Mouse (Mus musculus) heart, adult 18-20 months (tissue): ENCODE measurements around the gene Babam2. TPM values are rescaled to one million over a fixed set of nuclear protein-coding genes. Genes with fewer than 3 reads are reported as not detected.
A peak's percentile ranks its signal among the peaks of the same experiment; 100 is the strongest.

Experiments used
- DNase-seq, 2 experiments: peaks; one replicate each; pipeline ENCODE4 v3.0.0; 2021 to 2022; ENCODE audit warnings: mixed read lengths in 1 of 2
- total RNA-seq, 2 experiments: library from RNA; stranded (reverse); gene quantifications; 2 replicates each; pipeline ENCODE4 v1.2.3; 2021

Gene Babam2
- total RNA-seq, 2 experiments from 2014 or later, result 31.5 to 37.7 TPM

GRCm38 (mm10) chr5:32077139-32077538 is 379.7 kb downstream of the Babam2 start:
- no peak for DNase-seq

GRCm38 (mm10) chr5:32078986-32079385 is 381.5 kb downstream of the Babam2 start:
- DNase-seq, result no peak

DNA sequence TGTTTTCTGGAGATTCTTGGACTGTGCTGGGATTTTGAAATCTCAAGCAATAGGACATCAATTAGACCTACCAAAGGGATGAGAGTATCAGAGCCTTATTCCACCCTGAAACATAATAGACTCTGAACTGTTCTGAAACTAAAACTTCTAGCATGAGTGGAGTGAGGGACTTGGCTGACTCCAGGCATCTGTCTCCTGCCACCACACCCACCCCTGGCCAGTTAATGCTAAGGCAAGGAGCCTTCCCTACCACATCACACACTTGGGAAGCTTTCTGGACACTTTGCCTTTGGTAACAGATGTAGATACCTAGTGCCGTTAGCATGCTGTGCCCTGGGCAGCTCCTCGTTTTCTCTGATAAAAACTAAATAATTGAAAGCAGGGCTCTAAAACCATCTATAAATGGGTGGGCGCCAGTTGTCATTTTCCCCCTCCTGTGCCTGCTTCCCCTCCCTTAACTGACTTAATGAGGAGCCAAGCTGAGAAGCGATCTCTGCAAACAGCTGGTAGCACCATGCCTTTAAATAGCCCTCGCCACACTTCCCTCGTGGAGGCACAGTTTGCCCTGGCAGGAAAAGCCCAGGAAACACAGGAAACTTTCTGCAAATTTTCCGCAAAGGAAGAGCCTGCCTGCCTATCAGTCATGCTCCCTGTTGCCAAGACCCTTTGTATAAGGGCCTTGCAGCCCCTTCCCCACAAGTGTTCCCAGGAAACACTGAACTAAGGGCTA is 383.2 kb downstream of the Babam2 start:
- DNase-seq, result no peak

- DNase-seq, result peak in 1 of 2 experiments; percentile 53
These were observed 386.9 kb downstream of the Babam2 start for GRCm38 (mm10) chr5:32084401-32084804.

- peak in 1 of 2 experiments; percentile 41 for DNase-seq
These were observed 388.1 kb downstream of the Babam2 start for GRCm38 (mm10) chr5:32085566-32085965.

GRCm38 (mm10) chr5:32085971-32086370 is 388.5 kb downstream of the Babam2 start:
- no peak for DNase-seq

DNA sequence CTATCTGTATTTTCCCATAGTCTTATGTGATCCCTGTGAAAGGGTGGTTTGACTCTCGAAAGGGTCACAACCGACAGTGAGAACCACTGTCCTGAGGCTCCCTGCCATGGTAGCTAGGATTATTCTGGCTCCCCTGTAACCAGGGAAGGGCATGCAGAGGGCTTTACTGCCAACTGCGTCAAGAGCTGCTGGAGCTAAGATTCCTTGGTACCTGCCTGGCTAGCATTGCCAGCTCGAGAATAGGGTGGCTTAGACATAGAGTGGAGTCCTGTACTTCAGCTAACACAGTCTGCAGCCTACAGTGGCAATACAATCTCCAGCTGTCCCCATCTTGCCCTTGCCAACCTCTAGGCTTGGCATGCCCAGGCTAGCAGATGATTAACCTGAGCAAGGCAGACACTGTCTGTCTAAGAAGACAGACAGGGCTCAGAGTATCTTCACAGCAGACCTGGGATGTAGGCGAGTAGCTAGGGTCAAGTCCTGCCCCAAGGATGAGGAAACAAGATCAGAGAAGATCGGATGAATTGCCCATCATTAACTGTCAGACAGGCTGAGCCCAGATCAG is 389.1 kb downstream of the Babam2 start:
- DNase-seq, result no peak

DNA sequence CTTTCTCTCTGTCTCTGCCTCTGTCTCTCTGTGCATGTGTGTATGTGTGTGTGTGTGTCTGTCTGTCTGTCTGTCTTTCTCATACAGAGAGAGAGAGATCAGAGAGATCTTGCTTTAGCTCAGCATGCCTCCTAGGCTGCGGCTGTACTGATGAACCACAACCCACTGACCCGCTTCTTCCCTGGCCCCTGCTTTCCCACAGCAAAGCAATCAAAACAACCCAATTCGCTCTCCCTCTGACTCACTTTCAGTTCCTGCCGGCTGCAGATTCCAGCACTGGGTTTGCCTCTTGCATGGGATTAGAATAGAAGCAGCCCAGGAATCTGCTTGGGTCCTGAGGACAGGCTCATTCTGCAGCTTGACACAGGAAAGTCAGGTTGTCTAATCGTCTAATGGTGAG is 392.0 kb downstream of the Babam2 start:
- peak in 1 of 2 experiments; percentile 57 for DNase-seq

- DNase-seq, result no peak
These were observed 394.8 kb downstream of the Babam2 start for GRCm38 (mm10) chr5:32092281-32092680.

DNA sequence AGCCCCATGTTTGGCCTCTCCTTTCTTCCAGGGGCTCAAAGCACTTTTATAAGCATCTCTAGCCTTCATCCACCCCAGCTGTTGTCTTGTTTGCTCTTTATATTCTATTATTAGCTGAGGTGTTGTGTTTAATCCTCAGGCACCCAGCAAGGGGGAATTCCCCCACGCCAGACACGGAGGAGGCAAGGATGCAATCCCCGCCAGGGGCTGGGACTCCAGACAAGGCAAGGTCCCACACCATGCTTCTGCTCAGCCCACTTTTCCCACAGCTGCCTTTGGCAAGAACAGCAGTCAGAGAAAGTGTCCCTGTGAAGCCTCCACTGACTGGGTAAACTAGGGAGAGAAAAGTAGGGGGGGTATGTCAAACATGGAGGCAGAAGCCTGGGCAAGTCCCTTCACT is 401.2 kb downstream of the Babam2 start:
- DNase-seq, result no peak

GRCm38 (mm10) chr5:32102484-32102883 is 405.0 kb downstream of the Babam2 start:
- DNase-seq, result peak; percentile 79 to 84

- peak; percentile 67 to 70 for DNase-seq
These were observed 405.5 kb downstream of the Babam2 start for GRCm38 (mm10) chr5:32102971-32103431.

GRCm38 (mm10) chr5:32103545-32103944 is 406.1 kb downstream of the Babam2 start:
- DNase-seq, result no peak

- DNase-seq, result peak in 1 of 2 experiments; percentile 44
These were observed 406.9 kb downstream of the Babam2 start for GRCm38 (mm10) chr5:32104119-32104990.

DNA sequence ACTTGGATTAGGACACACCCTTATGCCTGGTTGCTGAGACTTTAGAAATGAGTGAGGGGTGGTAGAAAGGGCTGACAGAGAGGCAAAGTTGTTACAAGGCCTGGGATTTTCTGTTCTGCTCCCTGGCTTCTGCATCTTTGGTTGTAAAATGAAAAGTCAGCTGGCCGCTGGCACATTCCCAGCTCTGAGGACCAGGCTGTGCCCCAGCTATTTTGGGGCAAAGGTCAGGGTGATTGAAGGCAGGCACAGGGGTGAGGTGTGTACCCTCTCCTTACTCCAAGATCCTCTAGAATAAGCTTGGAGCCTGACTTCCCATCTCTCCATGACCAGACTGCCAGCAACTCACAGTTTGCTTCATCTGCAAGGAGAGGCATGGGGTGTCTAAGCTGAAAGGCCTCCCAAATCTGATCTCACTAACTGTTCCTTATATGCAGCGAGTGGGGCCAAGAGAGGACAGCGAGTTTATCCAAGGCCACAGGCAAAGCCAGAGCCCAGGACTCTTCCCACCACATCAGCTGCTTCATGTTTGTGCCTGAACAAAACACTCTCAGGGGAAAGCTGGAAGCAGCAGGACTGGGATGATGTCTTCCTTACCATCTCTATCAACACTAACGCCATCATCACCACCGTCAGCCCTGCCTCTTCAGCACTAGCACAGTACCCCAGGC is 409.1 kb downstream of the Babam2 start:
- DNase-seq, result peak; percentile 42 to 50

GRCm38 (mm10) chr5:32110651-32111050 is 413.2 kb downstream of the Babam2 start:
- DNase-seq, result no peak

DNA sequence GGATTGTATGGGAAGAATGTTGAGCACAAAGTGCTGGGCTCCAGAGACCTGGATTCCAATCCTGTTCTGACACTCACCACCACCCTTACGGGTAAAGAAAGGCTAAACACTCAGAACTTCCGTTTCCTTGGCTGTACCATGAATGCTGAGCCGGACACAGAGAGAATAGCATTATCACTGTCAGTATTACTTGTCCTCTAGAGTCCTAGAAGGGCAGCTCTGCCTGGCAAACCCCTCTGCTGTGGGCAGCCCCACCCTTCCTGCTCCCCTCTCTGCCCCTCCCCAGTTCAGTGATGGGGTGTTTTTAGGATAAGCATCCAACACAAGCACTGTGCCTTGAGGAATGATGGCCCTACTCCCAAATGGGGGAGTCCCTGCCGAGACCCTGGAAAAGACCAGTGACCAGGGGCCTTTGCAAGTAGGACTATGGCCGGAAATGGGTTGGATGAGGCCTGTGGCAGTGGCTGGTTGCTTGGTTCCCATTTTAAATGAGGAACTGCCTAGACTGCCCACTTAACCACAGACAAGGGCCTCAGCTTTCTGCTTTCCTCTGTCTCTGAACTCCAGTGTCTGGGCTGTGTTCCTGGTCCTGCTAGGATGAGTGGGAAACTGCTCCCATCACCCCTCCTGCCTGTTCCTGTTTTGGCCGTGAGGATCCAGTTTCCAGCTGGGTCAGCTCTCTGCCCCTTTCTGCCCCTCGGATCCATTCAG is 414.9 kb downstream of the Babam2 start:
- peak; percentile 20 to 63 for DNase-seq

- no peak for DNase-seq
These were observed 423.5 kb downstream of the Babam2 start for GRCm38 (mm10) chr5:32120901-32121376.

DNA sequence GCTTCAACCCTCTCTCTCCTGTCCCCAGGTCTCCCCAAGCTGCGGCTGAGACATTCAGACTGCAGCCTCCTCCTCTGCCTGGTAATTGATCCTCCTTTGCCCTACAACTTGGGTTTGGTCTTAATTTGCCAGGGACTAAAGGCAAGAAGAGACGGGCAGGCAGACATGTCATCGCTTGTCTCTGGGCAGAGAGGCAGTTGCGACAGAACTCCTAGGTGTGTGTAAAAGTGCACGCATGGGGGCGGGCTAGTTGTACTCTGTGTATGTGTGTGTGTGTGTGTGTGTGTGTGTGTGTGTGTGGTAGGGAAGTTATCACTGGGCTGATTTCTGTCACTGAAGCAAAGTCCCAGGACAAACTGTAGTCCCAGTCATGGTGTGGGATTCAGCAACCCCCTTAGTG is 424.5 kb downstream of the Babam2 start:
- no peak for DNase-seq

DNA sequence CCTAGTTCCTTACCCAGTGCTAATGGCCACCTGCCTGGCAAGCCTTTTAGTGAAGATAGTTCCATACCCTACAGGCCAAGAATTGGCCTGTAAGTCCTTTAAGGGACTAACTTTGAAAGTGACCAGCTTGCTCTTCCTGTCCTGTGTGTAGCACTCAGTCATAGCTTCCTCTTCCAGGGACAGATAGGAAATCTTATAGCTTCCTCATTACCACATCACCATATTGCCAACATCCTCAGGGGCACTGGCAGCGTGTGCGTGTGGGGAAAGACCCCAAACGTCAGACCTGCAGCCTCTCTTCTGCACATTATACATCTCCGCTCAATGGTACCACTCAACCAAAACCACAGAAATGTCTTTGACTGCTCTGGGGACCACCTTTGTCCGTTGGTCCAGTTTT is 424.9 kb downstream of the Babam2 start:
- no peak for DNase-seq

DNA sequence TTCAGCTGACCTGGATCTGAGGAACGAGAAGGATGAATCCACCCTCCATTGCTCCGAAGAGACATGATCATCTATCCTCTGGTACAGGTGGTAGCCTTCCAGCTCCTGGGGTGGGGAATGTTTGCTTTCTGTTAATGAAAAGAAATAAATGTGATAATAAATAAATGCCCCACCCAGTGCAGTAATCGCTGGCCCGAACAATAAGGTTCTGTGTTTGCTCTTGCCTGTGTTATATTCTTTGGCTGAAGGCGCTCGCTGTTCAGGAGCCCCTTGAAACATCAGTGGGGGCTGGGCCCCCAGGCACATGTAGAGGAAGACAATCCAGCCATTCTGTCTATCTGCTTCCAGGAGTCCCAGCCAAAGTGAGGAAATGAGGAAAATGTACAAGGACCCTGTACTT is 427.5 kb downstream of the Babam2 start:
- DNase-seq, result no peak
